Mouse (Mus musculus): ENCODE measurements around the gene Slc45a3.

The Slc45a3 gene

DNA sequence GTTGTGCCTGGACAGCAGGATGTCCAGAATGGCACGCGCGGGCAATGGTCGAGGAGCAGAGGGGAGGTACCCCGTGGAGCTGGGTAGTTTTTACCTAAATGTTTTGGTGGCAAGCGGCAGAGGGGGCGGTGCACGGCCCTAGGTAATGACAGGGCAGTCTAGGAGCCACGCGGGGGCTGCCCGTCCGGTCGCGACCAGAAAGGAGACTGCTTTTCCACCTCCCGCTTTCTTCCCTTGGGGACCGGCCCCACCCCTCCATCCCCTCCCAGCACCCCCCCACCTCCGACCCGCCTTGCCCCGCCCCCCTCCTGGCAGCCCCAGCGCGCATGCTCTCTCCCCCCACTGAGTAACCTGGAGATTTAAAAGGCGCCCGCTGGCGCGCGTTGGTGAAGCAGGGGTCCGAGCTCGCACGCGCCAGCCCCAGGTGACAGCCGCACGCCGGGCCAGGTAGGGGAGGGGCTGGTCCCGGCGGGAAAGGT lies at the start of gene Slc45a3:
Gene Slc45a3 (plus strand): TSS at position 362 of the 479 bp plus-strand sequence.
- DNase-seq (ENCODE audit: low read depth, low spot score), result no peak

GRCm38 (mm10) chr1:131917634-131918033 lies 45.1 kb upstream of the Slc45a3 start:
- DNase-seq (ENCODE audit: low read depth, low spot score), result no peak

GRCm38 (mm10) chr1:131919052-131919451 lies 43.7 kb upstream of the Slc45a3 start:
- no peak for DNase-seq (ENCODE audit: low read depth, low spot score)

- DNase-seq (ENCODE audit: low read depth, low spot score), result no peak
These were observed 40.7 kb upstream of the Slc45a3 start for GRCm38 (mm10) chr1:131922100-131922499.

GRCm38 (mm10) chr1:131933471-131933870 lies 29.3 kb upstream of the Slc45a3 start:
- no peak for DNase-seq (ENCODE audit: low read depth, low spot score)

DNA sequence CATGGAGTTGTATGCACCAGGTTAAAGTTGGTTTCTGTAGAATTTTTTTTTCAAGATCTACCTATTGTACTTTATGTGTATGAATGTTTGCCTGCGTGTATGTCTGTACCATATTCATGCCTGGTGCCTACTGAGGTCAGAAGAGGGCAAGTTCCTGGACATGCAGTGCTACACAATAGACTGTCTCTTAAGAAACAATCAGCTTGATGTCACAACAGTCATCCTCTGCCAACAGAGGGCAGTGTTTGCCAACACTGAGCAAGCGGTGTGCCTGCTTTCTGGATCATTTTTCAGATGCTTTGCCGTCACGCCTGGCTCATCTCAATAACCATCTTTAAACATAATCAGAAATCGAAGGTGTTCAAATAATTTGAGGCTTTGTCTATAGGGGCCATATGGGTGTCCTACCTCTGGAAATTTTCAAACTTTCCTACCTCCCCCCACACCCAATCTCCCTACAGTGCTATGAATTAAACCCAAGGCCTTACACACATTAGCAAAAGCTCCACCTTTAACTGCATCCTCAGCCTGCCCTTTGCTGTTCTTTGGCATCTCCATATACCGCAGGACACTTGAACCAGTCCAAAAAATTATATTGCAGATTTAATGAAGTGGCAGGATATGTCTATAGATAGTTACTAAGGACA lies 25.0 kb upstream of the Slc45a3 start:
- peak; percentile 79 for DNase-seq (ENCODE audit: low read depth, low spot score)

DNA sequence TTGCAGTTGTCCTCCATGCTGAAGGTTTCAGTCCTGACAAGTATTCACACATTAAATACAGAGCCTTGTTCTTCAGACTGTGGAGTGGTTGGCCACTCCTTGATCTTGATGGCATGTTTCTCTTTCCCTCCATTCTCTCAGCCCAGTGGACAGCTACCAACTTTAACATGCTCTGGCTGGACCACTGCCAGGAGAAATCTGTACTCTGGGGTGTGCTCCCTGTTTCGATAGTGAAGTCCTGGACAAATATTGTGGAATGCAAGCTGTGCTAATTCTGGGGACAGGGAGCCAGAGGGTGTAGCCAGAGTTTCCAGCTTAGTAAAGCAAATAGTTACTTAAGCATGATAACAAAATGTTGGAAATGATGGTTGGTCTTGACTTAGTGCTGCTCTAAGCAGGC lies 24.0 kb upstream of the Slc45a3 start:
- no peak for DNase-seq (ENCODE audit: low read depth, low spot score)

DNA sequence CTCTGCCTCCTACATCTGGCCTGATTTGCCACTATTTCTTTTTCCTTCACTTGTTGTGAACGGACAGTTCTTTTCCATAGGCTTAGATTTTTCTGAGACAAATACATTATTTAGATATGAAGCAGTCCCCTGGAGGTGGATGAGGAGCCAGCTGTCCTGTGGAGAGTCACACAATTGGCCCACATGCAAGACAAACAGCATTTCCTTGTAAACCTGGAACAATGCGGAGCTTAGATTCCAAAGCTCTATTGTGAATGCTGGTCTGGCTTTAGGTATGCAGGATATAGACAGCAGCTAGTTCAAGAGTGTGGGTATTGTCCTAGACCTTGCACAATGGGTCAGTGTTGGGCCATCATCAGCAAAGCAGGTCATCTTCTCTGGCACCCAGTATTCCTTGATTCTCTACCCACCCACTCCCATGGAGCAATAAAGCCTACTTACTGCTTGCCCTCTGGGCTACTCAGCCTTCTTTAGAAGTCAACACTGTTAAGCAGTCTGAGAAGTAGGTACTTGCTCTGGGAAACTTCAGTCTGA lies 22.0 kb upstream of the Slc45a3 start:
- no peak for DNase-seq (ENCODE audit: low read depth, low spot score)

GRCm38 (mm10) chr1:131941501-131941900 lies 21.3 kb upstream of the Slc45a3 start:
- no peak for DNase-seq (ENCODE audit: low read depth, low spot score)

DNA sequence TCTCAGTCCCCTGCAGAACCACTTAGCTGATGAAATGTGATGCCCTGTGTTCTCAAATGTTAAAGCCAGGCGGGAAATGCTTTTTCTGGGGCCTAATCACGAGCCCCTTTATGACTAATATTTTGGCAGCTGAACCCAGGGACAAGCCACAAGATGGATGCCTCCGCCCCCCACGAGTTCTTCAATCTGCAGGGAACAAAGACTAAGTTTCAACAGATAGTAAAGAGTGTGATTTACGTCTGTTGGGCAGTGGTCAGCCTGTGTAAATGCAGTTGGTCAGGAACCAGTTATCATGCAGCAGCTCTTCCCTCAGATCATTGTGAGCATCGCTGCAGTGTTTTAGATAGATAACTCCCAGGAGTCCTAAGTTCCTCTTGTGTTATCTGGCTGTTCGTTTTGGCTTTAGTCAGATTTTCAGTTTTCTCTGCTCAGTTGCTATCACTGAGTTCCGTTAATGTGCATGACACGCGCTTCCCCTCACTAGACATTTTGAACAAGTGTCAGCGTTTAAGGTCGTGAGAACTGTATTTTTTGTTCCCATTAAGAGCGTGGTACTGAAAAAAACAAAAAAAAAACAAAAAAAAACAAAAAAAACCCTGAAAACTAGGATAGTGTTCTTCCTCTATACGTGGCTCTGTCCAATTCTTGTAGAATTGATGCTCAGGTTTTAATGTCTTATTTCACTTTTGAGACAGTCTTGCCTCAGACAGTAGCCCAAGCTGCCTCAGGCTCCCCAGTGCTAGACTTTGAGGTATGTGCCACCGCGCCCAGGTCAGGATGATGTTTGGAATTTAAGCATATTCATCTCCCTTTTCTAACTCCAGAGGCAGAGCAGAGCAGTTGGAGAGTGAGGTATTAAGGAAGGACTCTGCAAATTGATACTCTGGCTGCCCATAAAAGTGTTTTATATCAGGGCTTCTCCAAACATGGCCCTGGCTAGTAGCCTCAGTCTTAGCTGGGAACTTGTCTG lies 19.9 kb upstream of the Slc45a3 start:
- DNase-seq (ENCODE audit: low read depth, low spot score), result peak; percentile 43

- DNase-seq (ENCODE audit: low read depth, low spot score), result no peak
These were observed 16.9 kb upstream of the Slc45a3 start for GRCm38 (mm10) chr1:131945674-131946440.

DNA sequence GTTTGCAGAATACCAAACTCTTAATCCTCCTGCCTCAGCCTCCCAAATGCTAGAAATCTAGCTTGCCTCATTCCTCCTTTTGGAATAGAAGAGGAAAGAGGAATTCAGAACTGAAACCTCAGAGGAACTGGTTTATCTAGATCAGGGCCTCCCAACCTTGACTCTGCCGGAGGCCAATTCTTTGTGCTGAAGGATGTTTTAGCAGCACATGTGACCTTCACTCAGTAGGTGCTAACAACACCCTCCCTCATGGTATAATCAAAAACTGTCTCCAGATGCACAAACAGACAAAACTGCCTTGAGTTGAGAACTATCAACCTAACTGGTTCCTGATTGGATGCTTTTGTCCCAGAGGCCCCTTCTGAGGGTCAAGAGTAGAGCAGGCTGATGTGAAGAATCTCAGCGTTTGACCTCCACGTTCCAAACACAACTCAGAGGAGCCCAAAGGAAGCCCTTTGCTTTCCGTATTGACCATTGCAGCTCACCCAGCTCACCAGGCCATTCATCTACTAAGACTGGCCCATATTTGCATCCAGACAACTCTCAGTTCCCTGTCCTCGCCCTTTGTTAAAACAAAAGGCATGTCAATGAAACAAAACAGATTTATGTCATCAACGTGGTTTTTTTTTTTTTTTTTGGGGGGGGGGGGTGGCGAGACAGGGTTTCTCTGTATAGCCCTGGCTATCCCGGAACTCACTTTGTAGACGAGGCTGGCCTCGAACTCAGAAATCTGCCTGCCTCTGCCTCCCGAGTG lies 16.1 kb upstream of the Slc45a3 start:
- no peak for DNase-seq (ENCODE audit: low read depth, low spot score)

GRCm38 (mm10) chr1:131947997-131948525 lies 14.7 kb upstream of the Slc45a3 start:
- no peak for DNase-seq (ENCODE audit: low read depth, low spot score)

GRCm38 (mm10) chr1:131954242-131954865 lies 8.4 kb upstream of the Slc45a3 start:
- DNase-seq (ENCODE audit: low read depth, low spot score), result no peak

DNA sequence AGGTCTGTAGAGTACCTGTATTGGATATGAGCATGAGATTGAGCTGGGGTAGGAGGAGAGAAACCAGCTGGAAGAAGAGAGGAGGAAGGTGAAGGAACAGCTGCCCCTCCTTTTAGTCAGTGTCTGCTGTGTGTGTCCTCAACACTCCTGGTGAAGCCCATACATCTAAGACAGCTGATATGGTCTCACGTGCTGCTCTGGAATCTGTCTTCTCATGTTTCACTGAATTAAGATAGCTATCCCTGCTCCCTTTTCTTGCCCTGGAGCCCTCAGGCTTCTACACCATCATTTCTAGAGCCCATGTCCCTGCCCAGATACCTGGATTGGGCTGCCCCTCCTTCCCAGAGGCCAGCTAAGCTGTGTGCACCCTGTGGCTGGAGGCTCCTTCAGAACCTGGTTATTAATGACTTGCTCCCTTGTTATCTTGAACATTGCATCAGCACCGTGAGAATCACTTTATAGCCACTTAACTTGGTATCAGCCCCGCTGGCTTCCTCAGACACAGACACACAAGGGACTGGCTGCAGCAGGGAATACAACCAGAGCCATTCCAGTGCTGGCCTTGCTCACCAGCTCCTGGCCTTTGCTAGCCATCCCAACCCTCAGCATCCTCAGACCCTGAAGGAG lies 7.5 kb upstream of the Slc45a3 start:
- DNase-seq (ENCODE audit: low read depth, low spot score), result no peak

- DNase-seq (ENCODE audit: low read depth, low spot score), result no peak
These were observed 5.4 kb upstream of the Slc45a3 start for GRCm38 (mm10) chr1:131957416-131957815.

GRCm38 (mm10) chr1:131961004-131961403 lies 1.8 kb upstream of the Slc45a3 start:
- no peak for DNase-seq (ENCODE audit: low read depth, low spot score)

DNA sequence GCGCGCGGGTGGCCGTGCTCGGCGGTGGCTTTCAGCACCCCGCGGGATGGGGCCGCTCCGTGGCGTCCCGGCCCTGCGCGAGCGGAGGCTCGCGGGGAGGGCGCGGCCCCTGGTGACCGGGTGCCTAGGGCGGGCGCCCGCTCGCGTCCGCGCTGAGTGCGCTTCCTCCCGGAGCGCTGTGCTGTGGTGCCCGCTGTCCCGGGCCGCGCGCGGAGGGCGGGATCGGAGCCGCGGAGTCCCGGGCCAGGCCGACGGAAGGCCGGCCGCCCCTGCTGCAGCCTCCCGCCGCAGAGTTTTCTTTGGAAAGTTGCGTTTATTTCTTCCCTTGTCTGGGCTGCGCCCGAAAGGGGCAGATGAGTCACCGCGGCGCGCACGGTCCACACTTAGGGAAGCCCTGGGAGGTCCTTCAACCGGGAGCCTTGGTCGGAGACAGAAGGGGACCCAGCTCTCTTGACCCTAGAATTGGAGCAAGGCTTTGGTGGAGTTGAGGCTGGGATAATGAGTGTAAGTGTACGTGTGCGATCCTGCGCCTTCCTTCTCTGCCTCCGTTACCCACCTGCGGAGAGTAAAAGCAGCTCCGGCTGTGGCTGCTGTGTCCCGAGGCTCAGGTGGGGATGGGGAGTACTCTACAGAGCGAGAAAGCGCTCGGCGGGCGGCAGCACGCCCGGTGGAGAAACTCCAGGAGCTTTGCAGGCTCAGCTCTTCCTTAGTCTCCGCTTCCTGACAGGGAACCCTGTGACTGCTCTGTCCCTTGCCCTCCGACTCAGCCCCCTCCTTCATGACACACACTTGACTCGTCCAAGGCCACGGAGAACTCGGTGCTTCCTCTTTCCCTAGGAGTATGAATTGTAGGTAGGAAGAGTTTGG lies 551 bp downstream of the Slc45a3 start:
- no peak for DNase-seq (ENCODE audit: low read depth, low spot score)

- no peak for DNase-seq (ENCODE audit: low read depth, low spot score)
These were observed 1.3 kb downstream of the Slc45a3 start for GRCm38 (mm10) chr1:131964100-131964499.

Data from mesoderm, embryonic 11.5 days (tissue).